Mouse (Mus musculus): ENCODE measurements around the gene Piwil4. TPM values are rescaled to one million over a fixed set of nuclear protein-coding genes. Genes with fewer than 3 reads are reported as not detected.

Piwil4 gene
- total RNA-seq, 1 experiment from 2014 or later, result 0.35 TPM

Other genes with a start within 250 kb of the Piwil4 start
- 0.30 and 1.1 TPM in 2 replicates for gene Kdm4d, start 240.3 kb downstream of the Piwil4 start, total RNA-seq (2017)
- gene Cwc15, start 240.1 kb downstream of the Piwil4 start, total RNA-seq (2017), result 230 and 255 TPM in 2 replicates
- not detected in 2 replicates for gene Amotl1, start 95.7 kb downstream of the Piwil4 start, total RNA-seq (2017)
- gene Fut4, start 11.7 kb upstream of the Piwil4 start, total RNA-seq (2017), result 3.1 and 5.3 TPM in 2 replicates
- gene 1700012B09Rik, start 30.3 kb upstream of the Piwil4 start, total RNA-seq (2017), result 4.6 TPM in 1 of 2 replicates, not detected in the other
- gene Mre11a, start 43.9 kb upstream of the Piwil4 start, total RNA-seq (2017), result 63.4 and 89.8 TPM in 2 replicates
- 46.8 and 71.5 TPM in 2 replicates for gene Ankrd49, start 44.1 kb upstream of the Piwil4 start, total RNA-seq (2017)
- not detected in 2 replicates for gene Gpr83, start 119.5 kb upstream of the Piwil4 start, total RNA-seq (2017)
- not detected in 2 replicates for gene Izumo1r, start 163.2 kb upstream of the Piwil4 start, total RNA-seq (2017)

All from hematopoietic stem cell, adult 5-6 weeks (primary cell).